Mouse (Mus musculus) G1E (cell line): ENCODE results near the gene H13.

ENCODE experiments used
- CTCF ChIP-seq: IDR thresholded peaks from 2 replicates; pipeline ENCODE4 v1.5.1; 2012; ENCODE audit warnings: low read depth, low read length, inconsistent platforms, mixed read lengths
- GATA1 ChIP-seq: IDR thresholded peaks from 2 replicates; pipeline ENCODE4 v1.6.1; 2012; ENCODE audit warnings: borderline replicate concordance, low read length, inconsistent platforms, mixed read lengths
- TAL1 ChIP-seq: conservative IDR thresholded peaks from 2 replicates; pipeline ENCODE4 v1.6.1; 2012; ENCODE audit warnings: low read depth, low read length, inconsistent platforms, mixed read lengths

DNA sequence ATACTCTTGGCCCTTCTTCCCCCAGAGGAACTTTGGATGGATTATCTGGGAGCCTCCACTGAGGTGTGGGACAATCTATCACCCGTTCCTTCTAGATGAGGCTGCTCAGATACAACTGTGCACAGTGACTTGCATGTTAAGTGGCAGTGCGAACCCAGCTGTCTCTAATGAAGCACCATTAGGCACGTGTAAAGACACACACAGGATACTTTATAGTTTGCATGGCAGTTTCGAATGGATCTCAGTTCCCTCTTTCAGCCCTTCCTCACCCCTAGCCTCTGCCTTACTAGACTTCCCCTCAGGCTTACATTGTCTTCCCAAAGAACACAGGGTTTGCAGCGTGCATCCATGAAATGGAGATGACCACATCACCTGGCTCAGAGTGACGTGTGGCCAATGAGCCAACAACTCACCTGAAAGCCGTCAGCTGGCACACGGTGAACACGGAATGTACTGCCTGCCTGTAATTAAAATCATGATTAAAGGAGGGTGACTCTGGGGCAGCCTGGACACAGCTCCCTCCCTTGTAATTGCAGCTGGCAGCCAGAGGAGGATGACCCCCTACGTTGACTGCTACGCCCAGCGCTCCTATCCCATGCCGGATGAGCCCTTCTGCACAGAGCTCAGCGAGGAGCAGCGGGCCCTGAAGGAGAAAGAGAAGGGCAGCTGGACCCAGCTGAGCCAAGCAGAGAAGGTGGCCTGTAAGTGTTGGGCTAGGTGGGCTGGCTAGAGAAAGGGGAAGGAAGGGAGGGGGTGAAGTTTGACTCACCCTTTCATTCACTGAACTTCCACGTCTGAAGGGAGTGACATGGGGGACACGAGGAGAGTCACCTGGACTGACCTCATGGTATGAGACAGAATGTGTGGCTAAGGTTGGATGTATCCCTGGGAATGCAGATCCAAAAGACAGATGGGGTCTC lies 87.5 kb downstream of the H13 start:
- no peak for TF ChIP-seq CTCF
- TF ChIP-seq GATA1, result no peak
- TF ChIP-seq TAL1, result no peak
